Mouse (Mus musculus) layer of hippocampus, adult 9-11 months (tissue): ENCODE results near the gene Dok7.

Experiments
- DNase-seq: peaks from one replicate; pipeline ENCODE4 v3.0.0; 2022

Gene Dok7

DNA sequence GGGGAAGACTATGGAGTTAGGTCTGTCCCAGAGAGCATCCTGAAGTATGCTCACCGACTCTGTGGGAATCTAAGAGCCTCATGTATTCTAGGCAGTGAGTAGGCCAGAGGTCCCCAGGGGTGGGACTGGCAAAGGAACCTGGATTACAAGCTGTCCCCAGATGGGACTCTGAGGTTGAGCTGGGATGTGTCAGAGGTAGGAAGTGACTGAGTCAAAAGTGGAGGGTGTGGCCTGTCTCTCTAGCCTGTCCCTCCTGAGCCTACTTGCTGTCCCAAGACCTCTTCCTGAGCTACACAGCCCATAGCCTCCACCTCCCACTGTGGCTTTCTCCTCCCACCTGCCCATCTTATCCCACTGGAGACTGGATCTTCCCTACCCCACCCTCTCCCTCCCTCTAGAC lies 1.6 kb downstream of the Dok7 start:
- no peak for DNase-seq

DNA sequence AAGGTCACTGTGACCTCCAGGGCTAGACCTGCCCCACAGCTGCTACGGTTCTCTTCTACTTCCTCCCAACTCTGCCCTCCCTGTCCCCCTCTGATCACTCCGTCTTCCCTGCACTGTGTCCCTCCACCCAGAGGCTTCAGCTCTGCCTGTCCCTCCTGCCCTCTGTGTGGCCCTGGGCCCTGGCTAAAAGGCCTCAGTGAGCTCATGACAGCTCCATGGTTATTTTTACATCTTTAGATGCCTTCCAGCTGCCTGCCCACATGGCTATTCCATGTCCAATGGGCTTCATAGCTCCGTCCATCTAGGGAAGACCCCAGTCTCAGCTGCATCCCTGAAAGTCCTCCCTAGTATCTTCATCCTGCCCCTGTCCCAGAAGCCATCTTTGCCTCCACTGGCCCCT lies 3.5 kb downstream of the Dok7 start:
- DNase-seq = no peak

DNA sequence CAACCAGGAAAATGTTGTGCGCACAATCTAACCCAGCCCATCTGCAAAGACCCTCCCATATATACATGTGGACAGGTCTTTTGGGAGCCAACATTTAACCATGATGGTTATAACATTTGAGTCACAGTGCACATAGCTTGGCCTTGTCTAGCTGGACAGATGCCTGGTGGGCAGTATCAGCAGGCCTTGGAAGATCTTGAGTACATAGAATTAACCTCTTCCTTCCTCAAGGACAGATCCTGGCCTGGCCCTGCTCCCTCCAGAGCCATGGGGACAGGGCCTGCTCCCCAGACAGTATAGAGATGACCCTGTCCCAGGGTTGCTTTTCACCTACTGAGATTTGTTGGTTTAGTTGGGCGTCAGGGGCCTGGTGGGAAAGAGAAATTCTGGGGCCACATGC lies 13.3 kb downstream of the Dok7 start:
- no peak for DNase-seq

DNA sequence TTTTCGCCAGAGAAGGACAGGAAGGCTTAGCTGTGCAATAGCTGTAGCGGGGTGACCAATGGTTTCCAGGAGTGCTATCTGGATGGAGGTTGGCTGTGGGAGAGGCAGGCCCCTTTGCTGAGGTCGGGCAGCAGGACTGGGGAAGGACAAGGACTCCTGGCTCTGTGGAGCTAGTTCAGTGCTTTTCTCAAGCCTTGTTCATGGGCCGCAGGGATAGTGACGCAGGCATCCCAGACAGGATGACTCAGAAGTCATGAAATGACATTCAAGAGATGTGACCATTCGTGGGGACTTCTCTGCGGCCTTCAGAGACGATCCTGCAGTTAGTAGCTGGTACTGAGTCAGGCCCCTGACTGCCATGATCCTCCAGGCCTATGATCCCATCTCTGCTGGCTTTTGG lies 13.7 kb downstream of the Dok7 start:
- DNase-seq = no peak

DNA sequence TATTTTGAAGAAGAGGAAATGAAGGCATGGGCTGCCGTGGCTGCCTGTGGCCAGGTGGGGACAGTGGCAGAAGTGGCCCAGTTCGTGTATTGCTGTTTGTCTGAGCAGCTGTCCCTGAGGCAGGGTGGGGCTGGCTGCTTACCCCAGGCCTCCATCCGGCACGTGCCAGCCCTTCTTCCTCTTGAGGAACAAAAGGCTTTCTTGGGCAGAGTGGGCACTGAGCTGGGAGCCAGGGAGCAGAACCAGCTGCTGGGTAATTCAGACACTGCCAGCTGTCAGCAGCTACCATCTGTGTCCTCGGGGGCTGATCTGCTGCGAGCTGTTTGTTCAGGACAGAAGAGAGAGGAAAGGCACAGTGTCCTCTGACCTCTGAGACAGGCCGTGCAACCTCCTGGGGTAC lies 14.4 kb downstream of the Dok7 start:
- peak; percentile 65 for DNase-seq

DNA sequence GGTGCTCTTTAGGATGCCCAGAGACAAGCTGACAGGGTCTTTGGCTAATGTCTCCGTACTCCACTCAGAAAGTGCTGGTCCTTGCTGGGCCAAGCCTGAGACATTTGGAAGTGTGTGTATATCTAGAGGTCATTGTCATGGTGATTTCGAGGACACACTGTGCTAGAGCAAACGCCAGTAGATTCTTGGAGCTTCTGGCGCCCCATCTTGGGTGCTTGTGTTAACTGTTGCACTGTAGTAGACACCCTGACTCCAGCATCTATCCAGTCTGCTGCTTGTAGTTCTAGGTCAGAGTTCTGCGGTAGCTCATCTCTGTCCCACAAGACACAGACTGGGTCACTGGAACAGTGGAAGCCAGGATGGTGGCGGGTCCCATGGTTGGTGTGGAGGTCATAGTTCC lies 15.3 kb downstream of the Dok7 start:
- DNase-seq = no peak

DNA sequence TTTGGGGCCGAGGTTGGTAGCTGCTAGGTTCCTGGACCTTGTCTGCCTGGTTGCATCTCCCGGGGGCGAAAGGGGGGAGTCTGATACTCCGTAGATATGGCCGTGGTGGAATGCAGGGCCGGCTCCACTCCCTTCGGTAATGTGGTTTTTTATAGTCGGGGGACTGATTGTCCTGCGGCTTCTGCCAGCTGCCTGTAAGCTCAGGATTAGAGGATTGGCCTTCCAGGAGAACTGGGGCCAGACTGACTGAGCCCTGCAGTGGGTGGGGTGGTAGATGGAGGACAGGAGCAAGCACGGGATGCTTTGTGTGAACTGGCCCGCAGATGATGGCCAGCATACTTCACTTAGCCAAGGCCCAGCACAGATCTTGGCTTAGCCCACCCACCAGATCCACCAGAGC lies 16.7 kb downstream of the Dok7 start:
- DNase-seq = no peak

DNA sequence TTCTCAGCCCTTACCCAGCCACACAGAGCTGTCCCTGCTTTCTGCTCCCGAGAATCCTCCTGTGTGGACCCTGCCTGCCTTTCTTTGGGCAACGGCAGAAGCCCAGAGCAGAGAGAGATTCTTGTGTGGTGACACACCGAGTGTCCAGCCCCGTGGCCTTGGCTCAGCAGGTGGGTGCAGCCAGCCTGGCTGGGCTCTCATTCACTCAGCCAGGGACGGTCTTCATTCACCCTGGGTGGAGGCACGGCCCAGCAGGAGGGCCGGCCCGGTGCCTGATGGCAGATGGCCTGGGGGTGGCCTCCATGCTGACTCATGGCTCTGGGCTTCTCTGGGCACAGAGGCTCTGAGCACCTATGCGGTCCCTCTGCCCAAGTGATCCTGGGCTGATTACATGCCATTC lies 17.4 kb downstream of the Dok7 start:
- DNase-seq = no peak

DNA sequence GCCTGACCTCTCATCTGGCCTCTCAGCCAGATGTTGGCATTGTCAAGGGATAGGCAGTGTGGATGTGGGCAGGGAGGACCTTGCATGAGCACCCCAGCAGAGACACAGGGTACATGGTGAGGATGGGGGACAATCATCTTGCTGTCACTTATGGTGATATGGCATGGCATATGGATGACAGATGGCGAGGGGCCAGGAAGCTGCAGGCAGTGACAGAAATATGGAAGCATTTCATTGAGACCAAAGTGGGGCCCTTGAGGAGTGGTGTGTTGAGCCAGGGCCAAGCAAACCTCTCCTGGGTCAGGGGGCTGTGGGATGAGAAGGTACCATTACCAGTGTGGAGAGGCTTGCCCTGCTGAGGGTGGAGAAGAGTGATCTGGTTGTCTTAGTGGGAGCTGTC lies 19.8 kb downstream of the Dok7 start:
- no peak for DNase-seq

DNA sequence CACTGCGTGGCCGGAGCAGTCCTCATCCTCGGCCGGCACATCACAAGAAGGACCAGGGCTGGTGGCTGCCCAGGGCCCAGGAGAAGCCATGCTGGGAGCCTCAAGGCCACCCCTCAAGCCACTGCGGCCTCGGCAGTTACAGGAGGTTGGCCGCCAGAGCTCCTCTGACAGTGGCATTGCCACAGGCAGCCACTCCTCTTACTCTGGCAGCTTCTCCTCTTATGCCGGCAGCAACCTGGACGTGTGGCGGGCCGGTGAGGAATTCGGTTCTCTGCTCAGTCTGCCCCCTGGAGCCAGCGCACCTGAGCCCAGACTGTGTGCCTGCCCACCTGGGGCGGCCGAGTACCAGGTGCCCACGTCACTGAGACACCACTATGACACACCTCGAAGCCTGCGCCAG lies 22.5 kb downstream of the Dok7 start:
- DNase-seq = no peak

DNA sequence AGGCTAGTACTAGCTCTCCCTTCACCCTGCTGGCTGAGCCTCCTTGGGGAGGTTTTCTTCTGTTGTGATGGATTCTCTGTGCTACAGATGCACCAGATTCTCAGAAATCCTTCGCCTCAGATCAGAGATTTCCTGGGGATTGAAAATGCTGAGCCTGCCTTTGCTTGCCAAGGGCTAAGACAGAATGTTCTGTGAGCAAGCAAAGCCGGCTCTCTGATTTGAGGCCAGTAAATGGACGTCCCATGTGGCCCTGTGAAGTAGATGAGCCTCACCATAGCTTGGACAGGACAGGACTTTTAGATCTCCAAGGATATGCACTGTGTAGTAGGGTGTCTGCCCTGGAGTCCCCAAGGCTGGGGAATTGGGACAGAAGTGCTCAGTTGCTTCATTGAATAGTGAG lies 28.3 kb downstream of the Dok7 start:
- no peak for DNase-seq

DNA sequence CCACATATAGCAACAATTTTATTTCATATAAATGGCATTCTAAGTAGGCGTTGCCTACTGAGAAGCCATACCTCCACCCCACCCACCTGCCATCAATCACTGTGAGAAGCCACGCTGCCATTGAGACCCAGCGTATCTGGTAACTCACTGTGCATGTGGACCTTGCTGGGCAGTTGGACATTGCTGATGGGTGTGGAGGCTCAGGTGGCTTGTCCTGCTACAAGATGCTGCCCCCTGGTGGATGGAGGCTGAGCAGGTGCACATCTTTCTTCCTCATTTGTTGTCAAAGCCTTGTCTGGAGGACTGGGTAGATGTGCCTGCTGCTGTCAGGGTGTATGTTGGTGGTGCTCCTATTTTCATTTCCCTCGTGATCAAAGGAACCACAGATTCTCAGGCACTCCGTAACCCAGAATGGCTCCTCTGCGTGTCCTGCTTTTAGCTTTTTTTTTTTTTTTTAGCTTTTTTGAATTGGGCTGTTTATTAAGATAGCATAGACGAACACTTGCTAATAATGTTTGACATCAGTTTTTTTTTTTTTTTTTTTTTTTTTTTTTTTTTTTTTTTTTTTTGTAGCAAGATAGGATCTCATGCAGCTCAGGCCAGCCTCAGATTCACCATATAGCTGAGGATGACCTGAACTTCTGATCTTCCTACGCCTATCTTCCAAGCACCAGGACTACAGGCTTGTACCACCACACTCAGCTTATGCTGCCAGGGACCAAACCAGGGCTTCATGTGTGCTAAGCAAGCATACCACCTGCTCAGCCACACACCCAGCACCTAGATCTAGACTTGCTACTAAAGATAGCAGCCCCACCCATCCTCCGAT lies 32.4 kb downstream of the Dok7 start:
- peak; percentile 66 for DNase-seq

DNA sequence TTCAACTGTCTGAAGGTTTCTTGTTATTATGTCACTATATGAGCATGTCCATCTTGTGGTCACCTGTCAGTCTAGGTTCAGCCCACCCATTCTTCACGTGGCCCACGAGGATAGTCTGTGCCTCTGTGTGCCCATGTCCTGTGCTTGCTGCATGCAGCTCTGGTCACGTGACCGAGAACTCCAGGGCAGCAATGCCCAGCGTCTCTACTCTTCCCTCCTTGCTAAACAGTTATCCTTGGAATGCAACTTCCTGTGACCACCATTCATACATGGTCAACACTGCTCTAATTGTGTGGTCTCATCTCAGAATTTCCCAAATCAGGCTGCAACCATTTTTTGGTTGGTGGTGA lies 33.0 kb downstream of the Dok7 start:
- DNase-seq = no peak

DNA sequence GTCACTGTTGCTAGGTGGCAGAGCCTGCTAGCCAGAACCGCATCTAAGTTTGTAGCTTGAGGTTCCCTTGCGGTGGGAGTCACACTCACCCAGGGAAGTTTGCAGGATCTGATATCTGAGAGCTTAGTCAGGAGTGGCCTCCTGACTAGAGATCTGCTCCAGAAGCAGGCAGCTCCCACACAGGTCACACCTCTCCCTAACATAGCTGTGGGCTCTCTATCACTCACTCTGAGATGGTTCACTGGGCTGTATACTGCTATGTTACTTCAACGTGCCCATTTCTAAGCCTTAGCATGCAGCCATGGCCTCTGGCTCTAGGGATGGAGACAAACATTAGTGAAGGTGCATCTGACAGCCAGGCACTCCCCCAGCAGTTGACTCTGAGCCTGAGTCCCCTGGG lies 35.1 kb downstream of the Dok7 start:
- no peak for DNase-seq

DNA sequence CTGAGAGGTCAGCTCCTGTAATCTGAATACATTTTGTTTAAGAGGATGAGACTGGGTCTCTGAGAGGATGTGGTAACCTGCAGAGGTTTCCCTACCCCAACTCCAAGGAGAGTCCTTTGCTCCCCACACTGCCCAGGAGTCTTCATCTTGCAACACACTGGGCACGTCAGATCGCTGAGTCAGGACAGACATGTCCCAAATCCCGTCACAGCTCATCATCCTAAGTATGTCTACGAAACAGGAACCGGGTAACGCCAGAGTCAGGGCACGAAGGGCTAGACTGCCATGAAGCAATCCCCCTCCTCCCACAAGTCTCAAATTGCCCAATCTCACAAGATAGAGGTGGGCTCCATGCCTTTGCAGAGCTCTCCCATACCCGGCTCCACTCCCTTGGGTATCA lies 46.5 kb downstream of the Dok7 start:
- peak; percentile 42 for DNase-seq

DNA sequence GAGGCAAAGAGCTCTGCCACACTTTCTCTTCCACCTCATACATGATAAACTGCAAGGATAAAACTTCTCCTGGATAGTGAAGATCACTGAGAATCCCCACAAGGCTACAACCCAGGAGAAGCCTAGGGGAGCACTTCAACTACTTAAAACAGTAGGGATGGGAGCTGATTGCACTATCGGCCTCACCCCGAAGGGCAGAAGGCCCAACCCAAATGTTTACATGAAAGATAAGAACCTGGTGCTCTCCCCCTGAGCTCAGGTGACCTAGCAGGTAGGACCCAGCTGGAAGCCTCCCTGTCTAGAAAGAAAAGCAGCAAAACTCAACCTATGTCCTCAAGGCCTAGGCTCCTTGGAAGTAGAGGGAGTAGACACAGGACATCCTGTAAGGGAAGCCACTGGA lies 47.0 kb downstream of the Dok7 start:
- no peak for DNase-seq

DNA sequence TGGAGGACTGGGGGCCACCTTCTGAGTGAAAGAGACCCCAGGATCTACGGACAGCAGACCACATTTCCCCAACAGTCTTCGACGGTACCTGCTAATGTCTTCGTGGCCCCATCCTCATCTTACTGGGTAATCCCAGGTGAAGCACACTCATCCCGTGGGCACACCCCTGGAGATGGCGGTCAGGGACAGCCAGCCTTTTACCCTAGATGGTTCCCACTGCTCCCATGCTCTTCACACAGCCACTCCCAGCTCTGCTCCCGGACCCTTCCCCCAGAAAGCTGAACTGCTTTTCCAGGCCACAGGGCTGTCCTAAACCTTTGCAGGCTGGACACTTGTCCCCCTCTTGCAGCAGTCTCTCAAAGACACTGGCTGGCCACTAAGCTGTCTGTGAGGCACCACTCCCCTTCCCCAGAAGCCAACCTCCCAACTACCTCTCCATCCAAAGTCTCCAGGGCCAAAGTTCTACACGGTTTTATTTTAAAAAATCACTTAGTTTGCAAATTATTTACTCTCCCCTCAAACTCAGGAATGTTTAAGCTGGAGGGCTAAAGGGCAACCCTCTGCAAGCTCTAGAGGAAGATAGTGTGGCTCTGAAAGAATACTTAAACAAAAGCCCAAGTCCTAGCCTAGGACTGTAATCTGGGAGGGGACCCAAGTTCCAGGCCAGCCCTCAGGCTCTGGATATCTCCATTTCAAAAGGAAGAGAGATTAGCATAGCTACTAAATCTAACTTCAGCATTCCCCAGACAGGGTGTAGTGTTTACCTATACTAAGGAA lies 47.8 kb downstream of the Dok7 start:
- no peak for DNase-seq

DNA sequence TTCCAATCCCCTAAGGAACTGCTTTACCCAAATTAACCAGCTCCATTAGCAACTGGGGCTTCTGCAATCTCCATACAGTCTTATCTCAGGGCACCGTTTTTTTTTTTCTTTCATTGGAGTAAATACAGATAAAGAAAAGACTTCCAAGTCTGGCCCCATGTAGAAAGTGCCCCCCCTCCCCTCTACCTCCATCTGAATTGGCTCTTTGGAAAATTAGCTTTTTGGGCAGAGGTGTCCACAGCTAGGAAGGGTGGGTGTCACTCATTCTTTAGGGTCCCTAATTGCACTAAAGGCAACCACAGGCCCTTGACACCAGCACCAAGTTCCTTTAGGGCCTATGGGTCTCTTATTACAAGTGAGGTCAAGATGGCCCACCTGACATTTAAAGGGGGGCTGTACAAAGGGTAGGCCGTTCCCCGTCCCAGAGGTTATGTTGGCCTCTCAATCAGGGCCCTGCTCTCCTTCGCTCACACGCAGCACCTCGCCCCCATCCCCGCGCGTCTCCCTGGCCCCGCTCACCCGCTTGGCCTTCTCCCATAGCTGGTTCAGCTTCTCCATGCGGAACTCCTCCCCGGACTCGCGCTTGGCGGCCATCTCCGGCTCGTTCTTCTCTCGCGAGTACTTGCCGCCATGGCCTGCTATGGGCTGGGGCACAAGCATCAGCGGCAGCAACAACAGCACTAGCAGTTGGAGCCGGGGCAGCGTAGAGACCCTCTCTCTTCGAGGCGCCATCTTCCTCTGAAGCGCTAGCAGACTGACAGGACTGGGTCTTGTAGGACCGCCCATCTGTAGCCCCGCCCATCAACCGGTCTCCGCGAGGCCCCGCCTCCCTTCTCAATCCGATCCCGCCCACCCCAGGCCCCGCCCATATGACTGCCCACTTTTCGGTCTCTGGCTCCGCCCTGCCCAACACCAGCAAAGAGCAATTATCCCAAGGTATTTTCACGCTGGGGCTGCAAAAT lies 48.7 kb downstream of the Dok7 start, which contains the start of gene Lrpap1:
Lrpap1 (minus strand) TSS at position 807 of the 962 bp plus-strand sequence.
- DNase-seq = peak; percentile 89

DNA sequence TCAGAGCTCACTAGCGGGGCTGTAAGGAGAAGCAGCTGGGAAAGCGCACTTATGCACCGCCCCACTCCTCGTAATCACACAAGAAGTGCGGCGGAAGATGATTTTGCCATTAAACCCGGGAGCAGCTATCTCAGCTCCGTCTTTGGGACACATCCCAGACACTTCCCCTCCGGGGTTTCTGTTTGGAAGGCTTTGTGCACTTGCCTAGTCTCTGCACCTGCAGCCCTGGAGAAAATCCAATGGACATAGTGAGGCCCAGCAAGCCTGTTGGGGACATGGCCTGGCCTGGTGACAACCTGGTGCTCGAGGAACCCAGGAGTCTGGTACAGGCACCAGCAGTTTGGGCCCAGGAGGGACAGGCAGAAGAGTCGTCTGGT lies 49.3 kb downstream of the Dok7 start:
- peak; percentile 47 for DNase-seq

DNA sequence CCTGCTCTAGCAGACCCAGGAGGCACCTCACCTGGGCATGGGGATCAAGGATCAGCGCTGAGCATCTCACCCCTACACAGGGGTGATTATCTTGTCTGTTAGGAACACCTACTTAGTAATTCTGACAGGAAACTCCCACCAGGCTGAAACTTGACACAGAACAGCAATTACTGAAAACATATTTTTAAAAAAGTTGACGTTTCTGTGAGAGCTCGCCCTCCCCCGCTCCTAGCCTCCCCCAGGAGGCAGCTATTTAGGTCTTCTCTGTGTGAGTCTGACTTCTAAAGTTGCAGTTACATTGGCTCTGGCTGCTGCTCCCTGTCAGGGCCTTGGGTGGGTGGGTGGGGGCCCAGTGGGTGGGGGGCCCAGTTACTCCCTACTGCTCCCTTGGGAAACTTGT lies 55.9 kb downstream of the Dok7 start:
- DNase-seq = no peak

DNA sequence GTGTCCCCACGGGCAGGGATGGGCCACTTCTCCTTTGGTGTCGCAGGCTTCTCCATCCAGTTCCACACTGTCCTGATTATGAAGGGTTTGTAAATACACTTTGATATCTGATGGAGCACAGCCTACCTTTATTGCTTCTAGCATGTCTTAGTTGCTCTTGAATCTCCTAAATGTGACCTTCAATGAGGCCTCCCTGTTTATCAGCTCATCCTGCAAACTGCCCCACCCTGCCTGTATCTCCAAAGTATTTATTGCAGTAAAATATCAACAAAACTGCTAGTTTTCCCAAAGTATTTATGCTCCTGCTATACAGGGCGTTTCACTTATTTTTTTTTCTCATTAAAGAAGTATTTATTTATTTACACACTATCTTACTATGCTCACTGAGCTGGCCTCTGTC lies 59.4 kb downstream of the Dok7 start:
- no peak for DNase-seq

DNA sequence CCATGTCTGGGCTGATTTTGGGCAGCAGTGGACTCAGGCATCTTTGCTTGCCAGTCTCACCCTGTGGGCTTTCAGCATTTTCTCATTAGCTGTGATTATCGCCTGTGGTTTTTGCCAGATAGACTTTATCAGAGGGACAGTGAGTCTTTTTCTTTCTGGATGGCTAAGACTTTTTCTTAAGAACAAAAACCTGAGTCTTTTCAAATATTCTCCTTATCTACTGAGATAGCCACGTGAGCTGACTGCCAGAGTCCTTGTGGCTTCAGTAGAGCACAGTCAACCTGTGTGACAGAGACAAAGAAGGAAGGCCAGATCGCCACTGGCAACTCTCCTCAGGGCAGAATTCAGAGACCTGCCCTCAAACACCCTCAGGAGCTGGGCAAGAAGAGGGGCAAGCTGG lies 61.1 kb downstream of the Dok7 start:
- no peak for DNase-seq

DNA sequence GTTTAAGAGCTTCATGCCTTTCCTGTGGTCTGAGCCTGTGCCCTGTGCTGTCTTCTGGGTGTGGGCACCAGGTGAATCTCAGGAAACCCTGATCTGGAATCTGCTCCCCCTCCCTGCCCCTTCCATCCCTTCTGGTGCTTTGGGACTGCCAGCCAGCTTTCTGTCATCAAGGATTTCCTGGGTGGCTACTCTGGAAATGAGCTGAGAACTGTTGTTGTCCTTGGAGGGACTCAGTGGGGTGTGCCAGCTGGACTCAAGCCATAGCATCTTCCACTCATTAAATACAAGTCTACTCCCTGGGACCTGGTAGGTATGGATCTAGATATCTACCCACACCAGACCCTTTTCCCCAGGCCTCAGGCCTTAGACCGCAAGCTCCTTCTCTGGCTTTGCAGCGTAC lies 61.9 kb downstream of the Dok7 start:
- no peak for DNase-seq
